Mouse (Mus musculus) small intestine, adult 2 months (tissue): Measurements from ENCODE around the gene Fkbp14.

Source experiments
- CTCF ChIP-seq: fragments of 200-500 bp; IDR thresholded peaks from 2 replicates; pipeline ENCODE4 v1.5.1; 2012; ENCODE audit warnings: low read depth, mild to moderate bottlenecking, control low read depth, inconsistent platforms, low read length, moderate library complexity, mixed read lengths; ENCODE audit not compliant: insufficient replicate concordance, insufficient read length; ENCODE audit errors: extremely low read depth
- POLR2A ChIP-seq: fragments of 200-500 bp; IDR thresholded peaks from 2 replicates; pipeline ENCODE4 v1.6.1; 2012; ENCODE audit warnings: low read depth, mild to moderate bottlenecking, control low read depth, inconsistent platforms, low read length, moderate library complexity

- TF ChIP-seq POLR2A, result no peak
- no peak for TF ChIP-seq CTCF
Measured at GRCm38 (mm10) chr6:54617363-54617762, 20.3 kb upstream of the Fkbp14 start.
